Comparison of ENCODE assay signal across 1 mouse cellular context in genomic region chr9:124111997-124112396, GRCm38 (mm10).
TF ChIP-seq lines count a peak whose summit lies in the region.

No protein-coding gene starts in this region.

TF ChIP-seq in MEL, 35 proteins besides CTCF, POLR2A, EP300 and RAD21 (continued from another document):
- 0 out of 2 replicates have a peak, but pooled peaks have one; percentile 32 for TF ChIP-seq POLR2AphosphoS2 (IDR thresholded peaks at IDR 0.05; ENCODE audit: low read length)
- TF ChIP-seq ELF1 (IDR thresholded peaks at IDR 0.05; ENCODE audit: low read depth, low read length), result peak; percentile 55; the same call in 1 of the 2 replicates
- 0 out of 2 replicates have a peak, but pooled peaks have one; percentile 52 for TF ChIP-seq HCFC1 (IDR thresholded peaks at IDR 0.05; ENCODE audit: low read depth, low read length)
- no peak for TF ChIP-seq GABPA (IDR thresholded peaks at IDR 0.05; ENCODE audit: low read depth, low read length)
- 0 out of 2 replicates have a peak, but pooled peaks have one; percentile 65 for TF ChIP-seq CHD1 (IDR thresholded peaks at IDR 0.05; ENCODE audit: low read depth, low read length)
- TF ChIP-seq NELFE (IDR thresholded peaks at IDR 0.05; ENCODE audit: low read depth, low read length), result peak; percentile 25
- TF ChIP-seq NRF1 (IDR thresholded peaks at IDR 0.05; ENCODE audit: insufficient read depth, low read depth, low read length, poor library complexity, severe bottlenecking), result no peak
